Comparison of ENCODE assay signal across 8 mouse cellular contexts in the genomic region with DNA sequence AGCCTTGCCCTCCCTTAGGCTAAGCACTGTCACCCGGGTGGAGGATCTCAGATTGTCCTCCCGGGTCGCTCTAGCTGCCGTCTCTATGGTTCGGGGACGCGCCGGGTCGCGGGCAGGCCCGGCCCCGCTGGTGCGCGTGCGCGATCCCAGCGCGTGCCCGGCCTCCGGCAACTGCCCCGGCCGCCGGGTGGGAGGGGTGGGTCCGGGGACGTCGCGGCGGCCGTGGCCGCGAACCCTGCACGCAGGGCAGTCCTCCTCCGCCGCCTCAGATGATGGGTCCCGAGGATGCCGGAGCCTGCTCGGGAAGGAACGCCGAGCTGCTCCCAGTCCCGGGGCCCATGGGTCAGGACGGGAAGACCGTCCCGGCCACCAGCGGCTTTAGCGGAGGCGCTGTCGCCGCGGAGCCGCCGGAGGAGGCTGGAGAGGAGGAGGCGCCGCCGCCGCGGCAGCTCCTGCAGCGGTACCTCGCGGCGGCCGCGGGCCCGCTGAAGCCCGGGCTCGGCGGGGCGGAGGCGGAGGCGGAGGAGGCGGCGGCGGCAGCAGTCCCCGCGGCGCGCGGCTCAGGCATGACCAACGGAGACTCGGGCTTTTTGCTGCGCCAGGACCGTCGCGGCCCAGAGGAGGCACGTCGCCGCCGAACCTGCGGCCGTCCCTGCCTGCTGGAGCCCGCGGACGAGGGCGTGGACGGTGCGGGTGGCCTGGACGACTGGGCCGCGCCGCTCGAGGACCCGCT. TPM values are rescaled to one million over a fixed set of nuclear protein-coding genes. Genes with fewer than 3 reads are reported as not detected.
A peak's percentile ranks its signal among the peaks of the same experiment; 100 is the strongest.
DNase-seq lines count a peak whose midpoint lies in the region; ATAC-seq and TF ChIP-seq lines count a peak whose summit lies in the region.

Tbc1d12 (plus strand) TSS at position 142 of the 733 bp plus-strand sequence.

- H3K4me3 ChIP-seq in hindbrain, embryonic 14.5 days (replicated peaks; ENCODE audit: low read length) = peak within 1 kb of the TSS; percentile 96

- H3K4me2 ChIP-seq in hindbrain, embryonic 14.5 days (replicated peaks) = peak within 1 kb of the TSS; percentile 41

- WGBS in hindbrain, embryonic 14.5 days = under 1% methylated on average over 77 of the region's 101 CpGs

- peaks cover 3% of the 10 kb centered on the region for H3K27me3 ChIP-seq in Patski
- no peaks in the 10 kb centered on the region for H3K27me3 ChIP-seq in hindbrain, embryonic 14.5 days (ENCODE audit: control insufficient read depth, insufficient read depth, low read length)

- H3K36me3 ChIP-seq in hindbrain, embryonic 14.5 days (replicated peaks; ENCODE audit: control insufficient read depth, insufficient read depth) = no peaks in the 10 kb centered on the region

- DNase-seq in Patski (ENCODE audit: low read depth, low spot score) = peak; percentile 60
- DNase-seq in cerebellum, postnatal 14 days = peak; percentile 97
- peak; percentile 75 to 76 for DNase-seq in frontal cortex, postnatal 14 days (ENCODE audit: low spot score in 2 of 2)
- peak; percentile 91 for DNase-seq in hindbrain, embryonic 14.5 days (ENCODE audit: low spot score)
- DNase-seq in layer of hippocampus, postnatal 36 days = peak; percentile 88
- DNase-seq in lung, postnatal 36 days = peak; percentile 92
- peak; percentile 95 for DNase-seq in retina, postnatal 1 day
- DNase-seq in urinary bladder, adult 18-20 months (ENCODE audit: low spot score in 2 of 2) = peak; percentile 89

- CTCF ChIA-PET in Patski (lab: Charles Lee) = interaction anchor here (1.8 kb wide), 1 partner anchor 15 kb away, joined by 4 read pairs; no protein-coding TSS in a partner anchor

- H3K9me3 ChIP-seq in hindbrain, embryonic 14.5 days (ENCODE audit: control insufficient read depth, low read length) = no peaks in the 10 kb centered on the region

- POLR2A ChIA-PET in Patski (lab: Charles Lee) = interaction anchor here (0.5 to 1.4 kb wide), 3 partner anchors 10 to 216 kb away, joined by 3 to 5 read pairs (median 3); no protein-coding TSS in a partner anchor

- peak within 1 kb of the TSS; percentile 90 for H3K9ac ChIP-seq in hindbrain, embryonic 14.5 days

- in situ Hi-C loops in Patski (cut with MboI; ENCODE audit: low pct_unique_long_range_greater_than_20kb) = no loop called here

- ATAC-seq in Patski = peak; percentile 88
- peak; percentile 92 for ATAC-seq in hindbrain, embryonic 14.5 days (ENCODE audit: low FRiP score)

- TF ChIP-seq CTCF in Patski (IDR thresholded peaks at IDR 0.05) = peak; percentile 21

- peaks cover 16% of the 10 kb centered on the region for H3K4me1 ChIP-seq in hindbrain, embryonic 14.5 days (replicated peaks; ENCODE audit: control insufficient read depth, insufficient read depth, low read length)

- peak within 1 kb of the TSS; percentile 95 for H3K27ac ChIP-seq in hindbrain, embryonic 14.5 days

RNA-seq across cellular contexts. Expression of gene Tbc1d12, which starts in this region (rescaled TPM):
- polyA plus RNA-seq in Patski (2021) = 13.4 TPM
- 8.8 and 9.5 TPM in 2 replicates for polyA plus RNA-seq in hindbrain, embryonic 14.5 days (2014; fragmentation: Nextera tagmentation; extraction: Ambion mirVana)
- total RNA-seq in layer of hippocampus, postnatal 36 days (2021) = 10 to 100 TPM; 11.9 to 13.3 TPM

Comparison
In these comparisons a context has a peak if more than half of its experiments do, and no peak if none do; other contexts are left out.
1. Peak in every context shown above with its lines: DNase-seq, ATAC-seq, H3K4me3 ChIP-seq and H3K27ac ChIP-seq.